Mouse (Mus musculus) kidney, postnatal 4 days (tissue): ENCODE results near the gene Ninj1.
A peak's percentile ranks its signal among the peaks of the same experiment; 100 is the strongest.

ENCODE experiments used
- DNase-seq, 2 experiments: peaks; one replicate each; pipeline ENCODE4 v3.0.0; 2021; ENCODE audit warnings: mixed read lengths in 2 of 2

Ninj1 gene

DNA sequence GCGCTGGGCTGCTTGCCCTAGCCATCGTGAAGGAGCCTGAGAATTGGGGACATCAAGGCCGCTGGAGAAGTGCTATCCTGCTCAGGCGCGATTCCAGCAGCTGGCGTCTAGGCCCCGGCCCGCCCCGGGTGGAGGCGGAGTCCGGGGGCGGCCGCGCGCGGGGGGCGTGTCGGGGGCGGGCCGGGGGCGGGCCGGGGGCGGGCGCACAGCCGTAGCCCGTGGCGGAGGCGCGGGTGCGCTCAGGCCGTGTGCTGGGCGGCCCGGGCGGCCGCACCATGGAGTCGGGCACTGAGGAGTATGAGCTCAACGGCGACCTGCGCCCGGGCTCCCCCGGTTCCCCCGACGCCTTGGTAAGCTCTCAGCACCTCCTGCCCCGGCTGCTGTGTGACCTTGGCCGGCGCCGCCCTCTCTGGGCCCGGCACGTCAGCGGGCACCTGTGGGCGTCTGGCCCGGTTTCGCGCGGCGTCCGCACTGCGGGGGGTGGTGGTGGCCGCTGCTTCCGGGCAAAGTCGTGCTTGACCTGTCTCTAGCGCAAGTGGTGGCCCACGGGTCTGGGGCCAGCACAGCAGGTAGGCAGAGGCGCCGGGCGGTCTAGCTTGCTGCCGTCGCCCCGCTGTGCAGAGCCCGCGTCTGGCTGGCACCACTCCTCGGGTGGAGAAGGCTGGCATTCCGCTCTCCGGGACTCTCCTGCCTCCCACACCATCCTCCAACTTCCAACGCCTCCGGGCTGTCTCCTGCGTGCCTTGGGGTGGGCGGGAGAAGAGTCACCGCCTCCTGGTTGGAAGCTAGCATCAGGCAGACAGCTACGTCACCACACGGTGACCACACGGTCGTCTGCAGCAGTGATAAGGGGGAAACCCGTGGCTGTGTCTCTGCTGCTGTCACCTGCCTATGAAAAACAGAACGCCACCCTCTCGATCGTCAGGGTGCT, at the start of gene Ninj1:
Gene Ninj1, plus strand, starts transcription at position 198 of the 931 bp plus-strand sequence.
- DNase-seq = peak; percentile 88 to 93

- peak; percentile 45 to 61 for DNase-seq
Measured at GRCm38 (mm10) chr13:49140567-49140966, 46.7 kb upstream of the Ninj1 start.

DNA sequence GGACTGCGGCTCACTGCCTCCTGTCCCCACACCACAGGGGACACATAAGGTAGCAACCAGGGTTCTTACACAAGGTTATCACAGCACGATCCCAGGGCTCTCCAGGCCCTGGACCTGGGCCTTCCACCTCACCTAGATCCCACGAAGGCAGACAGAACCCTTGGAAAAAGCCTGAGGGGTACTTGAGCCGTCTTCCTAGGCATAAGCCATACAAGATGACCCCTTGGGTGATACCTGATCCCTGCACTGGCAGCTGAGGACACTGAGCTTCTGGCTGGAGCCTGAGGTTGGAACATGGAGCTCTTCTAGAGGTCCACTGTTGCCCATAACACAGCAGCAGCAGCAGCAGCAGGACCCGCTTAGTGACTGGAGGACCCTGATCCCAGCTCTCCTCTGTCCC, 44.9 kb upstream of the Ninj1 start:
- no peak for DNase-seq

- DNase-seq = no peak
Measured at GRCm38 (mm10) chr13:49143323-49143722, 44.0 kb upstream of the Ninj1 start.

GRCm38 (mm10) chr13:49144451-49144850, 42.8 kb upstream of the Ninj1 start:
- DNase-seq = no peak

DNA sequence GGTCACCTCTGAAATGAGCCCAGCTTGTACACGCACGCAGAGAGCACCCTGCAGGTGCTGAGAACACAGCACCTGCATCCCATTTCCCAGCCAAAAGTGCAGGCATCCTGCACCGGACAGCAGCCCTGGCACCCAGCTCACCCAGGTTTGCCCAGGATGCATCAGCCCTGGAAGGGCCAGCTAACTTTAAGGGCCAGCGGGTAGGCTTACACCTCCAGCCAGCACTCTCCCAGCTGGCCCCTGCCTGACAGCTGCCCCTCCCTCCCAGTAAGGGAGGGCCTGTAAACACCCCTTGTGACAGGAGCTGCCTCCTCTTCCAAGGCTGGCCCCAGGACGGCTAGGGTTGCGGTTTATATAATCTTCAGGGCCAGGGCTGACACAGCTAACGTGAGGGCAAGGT, 41.9 kb upstream of the Ninj1 start:
- DNase-seq = peak in 1 of 2 experiments; percentile 12

- no peak for DNase-seq
Measured at GRCm38 (mm10) chr13:49146040-49146697, 41.1 kb upstream of the Ninj1 start.

DNA sequence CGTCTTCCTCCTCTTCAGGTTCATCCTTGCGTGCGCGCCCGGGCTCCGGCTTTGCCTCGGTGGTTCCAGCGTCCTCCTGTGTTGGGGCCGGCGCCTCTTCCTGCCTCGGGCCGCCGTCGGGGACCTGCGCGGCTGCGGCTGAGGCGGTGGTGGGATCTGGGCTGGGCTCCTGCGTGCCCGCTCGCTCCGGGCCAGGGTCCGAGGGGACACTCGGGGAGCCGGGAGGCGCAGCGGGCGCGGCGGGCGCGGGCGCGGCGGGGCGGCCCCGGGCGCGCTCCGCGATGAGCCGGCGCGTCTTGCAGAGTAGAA, 40.6 kb upstream of the Ninj1 start:
- DNase-seq = peak; percentile 19 to 33

- peak; percentile 51 to 64 for DNase-seq
Measured at GRCm38 (mm10) chr13:49147007-49147857, 40.1 kb upstream of the Ninj1 start.

- peak; percentile 76 to 85 for DNase-seq
Measured at GRCm38 (mm10) chr13:49147858-49148226, 39.4 kb upstream of the Ninj1 start, which contains the start of gene Wnk2. Wnk2 (minus strand) TSS chr13:49148014.

DNA sequence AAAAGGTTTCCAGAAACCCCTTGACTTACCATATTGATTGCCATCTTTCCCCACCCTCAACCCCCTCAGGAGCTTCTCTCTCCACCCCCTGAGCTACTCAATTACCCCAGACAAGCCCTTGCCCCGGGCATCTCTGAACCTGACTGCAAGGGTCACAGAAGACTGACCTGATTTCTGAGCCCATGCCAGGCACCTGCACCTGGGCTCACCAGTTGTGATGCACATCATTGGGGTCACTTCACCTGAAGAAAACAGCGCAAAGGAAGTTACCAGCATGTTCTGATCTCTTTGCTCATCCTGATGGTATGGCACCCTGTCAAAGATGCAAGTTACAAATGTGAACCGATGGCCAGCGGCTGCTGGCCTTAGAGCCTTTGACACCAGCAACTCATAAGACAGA, 38.6 kb upstream of the Ninj1 start:
- DNase-seq = no peak

DNA sequence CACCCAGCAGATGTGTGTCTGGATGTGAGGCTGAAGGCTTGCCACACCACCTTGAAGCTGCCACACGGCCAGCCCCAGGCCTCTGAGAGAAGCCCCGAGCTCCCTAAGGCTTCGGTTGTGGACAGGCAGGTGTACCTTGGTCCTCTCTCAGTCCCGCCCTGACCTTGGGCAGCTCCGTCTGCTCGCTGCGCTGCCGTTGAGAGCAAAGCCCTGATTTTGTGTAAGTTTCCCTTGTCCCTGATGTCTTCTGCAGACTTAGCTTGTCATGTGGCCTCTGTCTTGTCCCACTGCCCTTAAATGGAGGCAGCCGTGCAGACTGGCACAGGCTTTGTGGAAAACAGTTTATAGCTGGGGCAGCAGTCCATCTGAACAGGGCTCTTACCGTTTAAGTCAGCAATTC, 33.3 kb upstream of the Ninj1 start:
- DNase-seq = peak in 1 of 2 experiments; percentile 25

GRCm38 (mm10) chr13:49154621-49155020, 32.7 kb upstream of the Ninj1 start:
- peak in 1 of 2 experiments; percentile 43 for DNase-seq

GRCm38 (mm10) chr13:49156645-49157044, 30.6 kb upstream of the Ninj1 start:
- DNase-seq = peak in 1 of 2 experiments; percentile 25

DNA sequence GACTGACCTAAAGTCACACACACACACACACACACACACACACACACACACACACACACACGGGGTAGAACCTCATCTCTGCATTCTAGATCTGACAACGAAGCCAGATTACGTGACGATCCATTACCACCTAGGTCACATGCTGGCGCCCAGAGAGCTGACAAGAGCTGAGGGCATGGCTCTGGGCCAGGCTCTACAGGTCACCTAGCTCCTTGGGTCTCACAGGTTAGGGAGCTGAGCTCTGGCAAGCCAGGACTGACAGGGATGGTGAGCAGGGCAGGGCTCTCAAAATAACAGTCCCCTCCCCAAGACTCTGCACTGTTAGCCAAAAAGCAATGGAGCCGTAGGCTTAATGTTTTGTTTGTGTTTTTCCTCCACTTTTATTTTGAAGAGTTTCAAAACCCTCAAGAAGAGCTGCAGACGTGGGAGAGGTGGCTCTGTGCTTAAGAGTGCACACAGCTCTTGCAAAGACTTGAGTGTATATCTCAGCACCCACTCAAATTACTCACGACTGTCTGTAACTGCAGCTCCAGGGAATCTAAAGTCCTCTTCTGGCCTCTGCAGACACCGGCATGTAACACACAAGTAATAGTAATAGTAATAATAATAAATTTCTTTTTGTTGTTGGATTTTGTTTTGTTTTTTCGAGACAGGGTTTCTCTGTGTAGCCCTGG, 29.1 kb upstream of the Ninj1 start:
- peak in 1 of 2 experiments; percentile 40 for DNase-seq

DNA sequence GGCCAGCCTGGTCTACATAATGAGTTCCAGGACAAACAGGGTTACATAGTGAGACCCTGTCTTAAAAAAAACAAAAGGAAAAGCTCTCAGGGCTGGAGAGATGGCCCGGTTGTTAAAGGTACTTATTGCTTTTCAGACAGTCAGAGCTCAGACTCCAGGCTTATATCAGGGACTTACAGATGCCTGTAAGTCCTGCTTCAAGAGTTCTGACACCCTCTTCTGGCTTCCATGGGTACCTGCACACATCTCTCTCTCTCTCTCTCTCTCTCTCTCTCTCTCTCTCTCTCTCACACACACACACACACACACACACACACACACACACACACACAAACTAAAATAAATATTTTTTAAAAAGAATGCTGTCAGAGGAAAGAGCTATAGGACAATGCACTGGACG, 26.0 kb upstream of the Ninj1 start:
- DNase-seq = no peak

- no peak for DNase-seq
Measured at GRCm38 (mm10) chr13:49162722-49163121, 24.6 kb upstream of the Ninj1 start.

DNA sequence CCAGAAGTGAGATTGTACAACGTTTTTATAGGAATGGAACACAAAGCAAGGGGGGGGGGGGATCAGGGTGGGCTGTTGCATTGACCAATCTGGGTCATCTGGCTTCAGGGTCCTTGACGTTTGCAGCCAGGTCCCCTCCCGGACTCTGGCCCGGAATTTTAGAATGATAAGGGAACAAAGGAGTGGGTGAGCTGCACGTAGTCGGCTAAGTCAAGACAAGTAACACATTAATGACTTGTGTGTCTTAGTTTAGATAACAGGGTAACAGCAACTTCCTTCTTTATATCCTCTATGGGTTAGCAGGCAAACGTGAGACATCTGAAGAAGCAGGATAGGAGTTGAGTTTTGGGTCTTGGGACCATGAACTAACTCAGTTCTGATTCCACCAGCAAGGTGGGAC, 23.6 kb upstream of the Ninj1 start:
- DNase-seq = no peak

GRCm38 (mm10) chr13:49167081-49167480, 20.2 kb upstream of the Ninj1 start:
- DNase-seq = peak in 1 of 2 experiments; percentile 19

DNA sequence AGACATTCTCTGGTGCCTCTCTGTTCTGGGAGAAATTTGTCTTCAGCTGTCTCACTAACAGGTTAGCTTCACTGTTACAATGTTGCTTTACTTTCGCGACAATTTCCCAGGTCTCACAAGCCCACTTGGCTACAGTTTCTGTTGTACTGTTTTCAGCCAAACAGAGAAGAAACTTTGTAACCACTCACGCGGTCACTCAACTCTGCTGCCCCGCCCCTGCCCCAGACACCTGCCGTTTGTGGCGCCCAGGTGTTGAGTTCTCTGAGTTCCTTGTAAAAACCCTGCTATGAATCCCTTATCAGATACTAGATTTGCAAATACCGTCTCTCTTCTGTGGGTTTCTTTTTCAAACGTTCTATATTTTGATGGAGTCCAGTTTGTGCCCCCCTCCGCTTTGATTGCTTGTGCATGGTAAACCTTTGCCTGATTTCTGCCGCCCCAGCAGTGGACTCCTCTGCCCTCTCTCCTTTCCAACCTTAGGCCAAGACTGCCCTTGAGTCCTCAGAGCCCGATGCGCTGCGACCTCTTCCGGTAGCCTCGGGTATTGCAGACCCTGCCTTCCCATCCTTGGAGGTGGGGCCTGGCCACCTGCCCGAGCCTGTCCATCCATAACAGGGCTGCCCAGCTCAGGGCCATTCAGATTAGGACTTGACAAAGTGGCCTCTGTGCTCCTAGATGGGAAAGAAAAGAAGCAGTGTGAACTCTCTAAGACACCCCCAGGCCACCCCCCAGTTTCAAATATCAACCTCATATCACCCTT, 17.7 kb upstream of the Ninj1 start:
- peak; percentile 96 to 97 for DNase-seq

GRCm38 (mm10) chr13:49170623-49171022, 16.7 kb upstream of the Ninj1 start:
- DNase-seq = no peak

GRCm38 (mm10) chr13:49171729-49172128, 15.6 kb upstream of the Ninj1 start:
- no peak for DNase-seq
